Comparison of ENCODE assay signal across 9 mouse cellular contexts in genomic region chr2:160955331-160955730, GRCm38 (mm10). TPM values are rescaled to one million over a fixed set of nuclear protein-coding genes. Genes with fewer than 3 reads are reported as not detected.
A peak's percentile ranks its signal among the peaks of the same experiment; 100 is the strongest.
DNase-seq lines count a peak whose midpoint lies in the region; TF ChIP-seq lines count a peak whose summit lies in the region.
"Had no signal": no experiment of that assay in that cellular context is flagged by ENCODE, and none has a peak within 500 bp of the region (broad histone marks: within the 10 kb centered on the region; RNA-seq: fewer than 3 reads in every experiment).

No protein-coding gene starts in this region.

- TF ChIP-seq POLR2A in kidney, adult 2 months (IDR thresholded peaks at IDR 0.05; ENCODE audit: low read depth, low read length), result no peak
- TF ChIP-seq POLR2A in MEL (IDR thresholded peaks at IDR 0.05; ENCODE audit: control insufficient read depth in 1 of 2, insufficient read depth in 1 of 2, low read depth in 1 of 2, low read length in 2 of 2, poor library complexity in 1 of 2), result no peak

- TF ChIP-seq EP300 in MEL (IDR thresholded peaks at IDR 0.05; ENCODE audit: low read depth in 1 of 2, low read length in 2 of 2), result no peak

- TF ChIP-seq CTCF in kidney, adult 2 months (conservative IDR thresholded peaks at IDR 0.05; ENCODE audit: insufficient read depth, insufficient read length, low read depth, low read length), result no peak
- peak; percentile 20 to 48 (median 36); a peak in 4 of 6 replicates for TF ChIP-seq CTCF in MEL (IDR thresholded peaks at IDR 0.05 in 2 of 3, conservative IDR thresholded peaks at IDR 0.05 in 1 of 3; ENCODE audit: control insufficient read depth in 1 of 3, insufficient read depth in 1 of 3, low read depth in 2 of 3, low read length in 3 of 3, poor library complexity in 1 of 3, severe bottlenecking in 1 of 3)

- H3K4me1 ChIP-seq in kidney, adult 2 months (ENCODE audit: control insufficient read depth, insufficient read depth, low read length), result peaks cover 3% of the 10 kb centered on the region; the same call in 1 of the 2 replicates
- H3K4me1 ChIP-seq in MEL (ENCODE audit: control insufficient read depth in 1 of 2, insufficient read depth in 2 of 2, low read length in 2 of 2), result peaks cover 4% of the 10 kb centered on the region in 2 experiments; a peak in 3 of 4 replicates
- H3K4me1 ChIP-seq: kidney, embryonic 15.5 days had no signal

- H3K4me3 ChIP-seq in kidney, adult 2 months (ENCODE audit: insufficient read depth, low read depth, low read length), result no peak overlapping the region
- no peak overlapping the region for H3K4me3 ChIP-seq in MEL (ENCODE audit: control insufficient read depth in 1 of 2, insufficient read depth in 1 of 2, low read depth in 2 of 2, low read length in 2 of 2)
- H3K4me3 ChIP-seq: kidney, embryonic 15.5 days had no signal

- no peak overlapping the region for H3K27ac ChIP-seq in kidney, adult 2 months (ENCODE audit: insufficient read depth, low read depth, low read length)
- no peak overlapping the region for H3K27ac ChIP-seq in MEL (ENCODE audit: control insufficient read depth, low read depth, low read length)
- H3K27ac ChIP-seq: kidney, embryonic 15.5 days had no signal

- TF ChIP-seq RAD21 in MEL (IDR thresholded peaks at IDR 0.05; ENCODE audit: low read depth, low read length), result peak; percentile 11

- H3K27me3 ChIP-seq in kidney, adult 2 months (replicated peaks; ENCODE audit: control insufficient read depth, insufficient read depth, low read length), result no peaks in the 10 kb centered on the region
- H3K27me3 ChIP-seq in MEL (ENCODE audit: control insufficient read depth in 1 of 2, insufficient read depth in 2 of 2, low read length in 2 of 2), result no peaks in the 10 kb centered on the region
- H3K27me3 ChIP-seq: kidney, embryonic 15.5 days had no signal

- H3K79me2 ChIP-seq in MEL (ENCODE audit: control insufficient read depth, insufficient read depth, low read length, poor library complexity), result no peaks in the 10 kb centered on the region

- 68% methylated on average over 7 of the region's 7 CpGs for WGBS in kidney, adult 2 months

- H3K36me3 ChIP-seq in kidney, adult 2 months (ENCODE audit: control insufficient read depth, insufficient read depth, low read length), result peaks cover 2% of the 10 kb centered on the region; the same call in 1 of the 2 replicates
- peaks cover 3 to 8% of the 10 kb centered on the region in 2 experiments; a peak in 3 of 4 replicates for H3K36me3 ChIP-seq in MEL (ENCODE audit: control insufficient read depth in 1 of 2, insufficient read depth in 2 of 2, low read length in 2 of 2)

- DNase-seq in adrenal gland, postnatal 14 days, result peak; percentile 27
- no peak for DNase-seq in adrenal gland, postnatal 25 days
- DNase-seq in kidney, adult 2 months, result peak; percentile 18
- no peak for DNase-seq in kidney, postnatal 14 days
- DNase-seq in MEL (ENCODE audit: low read depth, low spot score), result peak; percentile 30
- peak; percentile 11 for DNase-seq in induced T-regulatory cell, adult 2 months (ENCODE audit: low read depth)
- DNase-seq in thymus, postnatal 14 days, result no peak
- DNase-seq in urinary bladder, adult 2 months (ENCODE audit: low spot score), result no peak

- no peaks in the 10 kb centered on the region for H3K9me3 ChIP-seq in MEL (replicated peaks; ENCODE audit: insufficient read depth, low read length)
- H3K9me3 ChIP-seq: kidney, embryonic 15.5 days had no signal

- H3K9ac ChIP-seq in MEL (ENCODE audit: control insufficient read depth, low read depth, low read length, poor library complexity, severe bottlenecking), result no peak overlapping the region
- H3K9ac ChIP-seq: kidney, embryonic 15.5 days had no signal

TF ChIP-seq in MEL, 35 proteins besides CTCF, POLR2A, EP300 and RAD21:
- TF ChIP-seq GABPA (IDR thresholded peaks at IDR 0.05; ENCODE audit: low read depth, low read length) (no peak), TAL1 (IDR thresholded peaks at IDR 0.05; ENCODE audit: low read length) (no peak), GATA1 (IDR thresholded peaks at IDR 0.05; ENCODE audit: low read depth, low read length) (0 out of 2 replicates have a peak, but pooled peaks have one; percentile 7), POLR2AphosphoS5 (IDR thresholded peaks at IDR 0.05; ENCODE audit: borderline replicate concordance, low read depth, low read length) (no peak), UBTF (IDR thresholded peaks at IDR 0.05; ENCODE audit: borderline replicate concordance, insufficient read depth, low read depth, low read length) (no peak), BHLHE40 (IDR thresholded peaks at IDR 0.05; ENCODE audit: borderline replicate concordance, low read depth, low read length) (no peak), POLR2AphosphoS2 (IDR thresholded peaks at IDR 0.05; ENCODE audit: low read length) (no peak), SMC3 (IDR thresholded peaks at IDR 0.05; ENCODE audit: low read depth, low read length) (peak; percentile 23; the same call in 1 of the 2 replicates), MAX (IDR thresholded peaks at IDR 0.05; ENCODE audit: low read length) (no peak), RCOR1 (IDR thresholded peaks at IDR 0.05; ENCODE audit: low read depth, low read length) (no peak)

RNA-seq across cellular contexts. Expression of gene Emilin3, which starts 43.2 kb away (rescaled TPM):
- 0.15 and 0.23 TPM in 2 replicates for total RNA-seq in adrenal gland, postnatal 14 days (2021)
- not detected in 2 replicates for total RNA-seq in adrenal gland, postnatal 25 days (2021)
- not detected in 2 replicates for polyA plus RNA-seq in kidney, adult 2 months (2012; rRNA removed)
- total RNA-seq in MEL (2012; rRNA removed), result not detected in 2 replicates
- polyA plus RNA-seq in MEL (2012; ENCODE audit: insufficient read depth in 1 of 2, insufficient read length in 2 of 2, low read depth in 1 of 2, low replicate concordance in 2 of 2, missing spikeins in 1 of 2), result not detected
- polyA plus RNA-seq in urinary bladder, adult 2 months (2012; rRNA removed), result 0.09 and 0.17 TPM in 2 replicates

Comparison
In these comparisons a context has a peak if more than half of its experiments do, and no peak if none do; other contexts are left out.
1. DNase-seq: peak in adrenal gland, postnatal 14 days (single experiment), kidney, adult 2 months (single experiment), MEL (single experiment) and induced T-regulatory cell, adult 2 months (single experiment); none in adrenal gland, postnatal 25 days (single experiment), kidney, postnatal 14 days (single experiment), thymus, postnatal 14 days (single experiment) and urinary bladder, adult 2 months (single experiment).